Mouse (Mus musculus): Measurements from ENCODE around the gene Mtmr14.

DNA sequence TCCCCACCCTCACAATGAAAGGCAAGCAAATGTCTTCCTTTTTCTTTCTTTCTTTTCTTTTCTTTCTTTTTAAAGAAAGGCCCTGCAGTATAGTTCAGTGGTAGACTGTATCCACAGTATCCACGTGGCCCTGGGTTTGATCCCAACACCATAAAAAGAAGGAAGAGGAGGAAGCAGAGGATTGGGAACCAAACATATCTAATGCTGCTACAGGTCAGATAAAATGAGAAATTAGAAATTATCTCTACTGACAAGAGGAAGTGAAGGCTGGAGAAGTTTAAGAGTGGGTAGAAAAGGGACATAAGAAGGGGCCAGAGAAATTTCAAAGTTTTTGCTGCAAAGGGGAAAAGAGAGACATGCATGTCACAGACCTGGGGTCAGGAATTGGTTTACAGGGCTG, 48.7 kb downstream of the Mtmr14 start:
- TF ChIP-seq CTCF (IDR thresholded peaks at IDR 0.05; ENCODE audit: low read depth, low read length) (no peak), POLR2A (IDR thresholded peaks at IDR 0.05; ENCODE audit: insufficient read depth, low read length) (no peak)
